Mouse (Mus musculus): ENCODE results near the gene Dirc2. TPM values are rescaled to one million over a fixed set of nuclear protein-coding genes. Genes with fewer than 3 reads are reported as not detected.

Gene Dirc2
- 56.0 and 60.0 TPM in 2 replicates for polyA plus RNA-seq (2012; rRNA removed)

GRCm38 (mm10) chr16:35768785-35769642 is at the start of gene Dirc2:
TSS of gene Dirc2 (minus strand) at chr16:35769356.
- peak; percentile 38 to 75 for DNase-seq (ENCODE audit: extremely low spot score in 1 of 2, low spot score in 1 of 2)

GRCm38 (mm10) chr16:35817255-35818089 is 48.3 kb upstream of the Dirc2 start:
- peak; percentile 57 to 94 for DNase-seq (ENCODE audit: extremely low spot score in 1 of 2, low spot score in 1 of 2)

GRCm38 (mm10) chr16:35813119-35813518 is 44.0 kb upstream of the Dirc2 start:
- no peak for DNase-seq (ENCODE audit: extremely low spot score in 1 of 2, low spot score in 1 of 2)

- DNase-seq (ENCODE audit: extremely low spot score in 1 of 2, low spot score in 1 of 2), result no peak
Measured at GRCm38 (mm10) chr16:35808838-35809237, 39.7 kb upstream of the Dirc2 start.

- no peak for DNase-seq (ENCODE audit: extremely low spot score in 1 of 2, low spot score in 1 of 2)
Measured at GRCm38 (mm10) chr16:35807663-35807992, 38.5 kb upstream of the Dirc2 start.

GRCm38 (mm10) chr16:35806973-35807662 is 38.0 kb upstream of the Dirc2 start:
- no peak for DNase-seq (ENCODE audit: extremely low spot score in 1 of 2, low spot score in 1 of 2)

GRCm38 (mm10) chr16:35803723-35804122 is 34.6 kb upstream of the Dirc2 start:
- no peak for DNase-seq (ENCODE audit: extremely low spot score in 1 of 2, low spot score in 1 of 2)

GRCm38 (mm10) chr16:35802163-35802562 is 33.0 kb upstream of the Dirc2 start:
- no peak for DNase-seq (ENCODE audit: extremely low spot score in 1 of 2, low spot score in 1 of 2)

- DNase-seq (ENCODE audit: extremely low spot score in 1 of 2, low spot score in 1 of 2), result no peak
Measured at GRCm38 (mm10) chr16:35791962-35792521, 22.9 kb upstream of the Dirc2 start.

- DNase-seq (ENCODE audit: extremely low spot score in 1 of 2, low spot score in 1 of 2), result no peak
Measured at GRCm38 (mm10) chr16:35788330-35788729, 19.2 kb upstream of the Dirc2 start.

- no peak for DNase-seq (ENCODE audit: extremely low spot score in 1 of 2, low spot score in 1 of 2)
Measured at GRCm38 (mm10) chr16:35787568-35788189, 18.5 kb upstream of the Dirc2 start.

GRCm38 (mm10) chr16:35787163-35787562 is 18.0 kb upstream of the Dirc2 start:
- no peak for DNase-seq (ENCODE audit: extremely low spot score in 1 of 2, low spot score in 1 of 2)

- no peak for DNase-seq (ENCODE audit: extremely low spot score in 1 of 2, low spot score in 1 of 2)
Measured at GRCm38 (mm10) chr16:35784134-35784725, 15.1 kb upstream of the Dirc2 start.

GRCm38 (mm10) chr16:35783207-35783573 is 14.0 kb upstream of the Dirc2 start:
- DNase-seq (ENCODE audit: extremely low spot score in 1 of 2, low spot score in 1 of 2), result no peak

- DNase-seq (ENCODE audit: extremely low spot score in 1 of 2, low spot score in 1 of 2), result no peak
Measured at GRCm38 (mm10) chr16:35782451-35783206, 13.5 kb upstream of the Dirc2 start.

- no peak for DNase-seq (ENCODE audit: extremely low spot score in 1 of 2, low spot score in 1 of 2)
Measured at GRCm38 (mm10) chr16:35781651-35782050, 12.5 kb upstream of the Dirc2 start.

GRCm38 (mm10) chr16:35781096-35781495 is 11.9 kb upstream of the Dirc2 start:
- DNase-seq (ENCODE audit: extremely low spot score in 1 of 2, low spot score in 1 of 2), result no peak

- DNase-seq (ENCODE audit: extremely low spot score in 1 of 2, low spot score in 1 of 2), result no peak
Measured at GRCm38 (mm10) chr16:35779681-35780080, 10.5 kb upstream of the Dirc2 start.

- peak in 1 of 2 experiments; percentile 47 for DNase-seq (ENCODE audit: extremely low spot score in 1 of 2, low spot score in 1 of 2)
Measured at GRCm38 (mm10) chr16:35777768-35778167, 8.6 kb upstream of the Dirc2 start.
